Mouse (Mus musculus): ENCODE results near the gene Ltbp3.

Gene Ltbp3

DNA sequence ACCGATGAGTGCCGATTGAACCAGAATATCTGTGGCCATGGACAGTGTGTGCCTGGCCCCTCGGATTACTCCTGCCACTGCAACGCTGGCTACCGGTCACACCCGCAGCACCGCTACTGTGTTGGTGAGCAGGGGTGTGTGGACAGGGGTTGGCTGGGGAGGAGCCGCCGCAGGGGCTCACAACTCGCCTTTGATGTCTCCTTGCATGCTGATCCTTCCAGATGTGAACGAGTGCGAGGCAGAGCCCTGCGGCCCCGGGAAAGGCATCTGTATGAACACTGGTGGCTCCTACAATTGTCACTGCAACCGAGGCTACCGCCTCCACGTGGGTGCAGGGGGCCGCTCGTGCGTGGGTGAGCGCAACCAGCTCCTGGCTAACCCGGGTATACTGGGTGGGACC lies 10.2 kb downstream of the Ltbp3 start:
- DNase-seq (ENCODE audit: low spot score): no peak

DNA sequence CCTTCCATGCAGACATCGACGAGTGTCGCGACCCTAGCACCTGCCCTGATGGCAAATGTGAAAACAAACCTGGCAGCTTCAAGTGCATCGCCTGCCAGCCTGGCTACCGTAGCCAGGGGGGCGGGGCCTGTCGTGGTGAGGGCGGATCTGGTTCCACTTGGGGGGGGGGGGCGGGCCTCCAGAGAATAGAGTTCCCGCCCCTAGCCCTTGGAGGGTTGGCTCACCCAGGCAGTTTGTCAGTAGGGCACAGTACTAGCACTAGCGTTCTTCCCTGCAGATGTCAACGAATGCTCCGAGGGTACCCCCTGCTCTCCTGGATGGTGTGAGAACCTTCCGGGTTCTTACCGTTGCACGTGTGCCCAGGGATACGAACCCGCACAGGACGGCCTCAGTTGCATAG lies 11.0 kb downstream of the Ltbp3 start:
- no peak for DNase-seq (ENCODE audit: low spot score)

DNA sequence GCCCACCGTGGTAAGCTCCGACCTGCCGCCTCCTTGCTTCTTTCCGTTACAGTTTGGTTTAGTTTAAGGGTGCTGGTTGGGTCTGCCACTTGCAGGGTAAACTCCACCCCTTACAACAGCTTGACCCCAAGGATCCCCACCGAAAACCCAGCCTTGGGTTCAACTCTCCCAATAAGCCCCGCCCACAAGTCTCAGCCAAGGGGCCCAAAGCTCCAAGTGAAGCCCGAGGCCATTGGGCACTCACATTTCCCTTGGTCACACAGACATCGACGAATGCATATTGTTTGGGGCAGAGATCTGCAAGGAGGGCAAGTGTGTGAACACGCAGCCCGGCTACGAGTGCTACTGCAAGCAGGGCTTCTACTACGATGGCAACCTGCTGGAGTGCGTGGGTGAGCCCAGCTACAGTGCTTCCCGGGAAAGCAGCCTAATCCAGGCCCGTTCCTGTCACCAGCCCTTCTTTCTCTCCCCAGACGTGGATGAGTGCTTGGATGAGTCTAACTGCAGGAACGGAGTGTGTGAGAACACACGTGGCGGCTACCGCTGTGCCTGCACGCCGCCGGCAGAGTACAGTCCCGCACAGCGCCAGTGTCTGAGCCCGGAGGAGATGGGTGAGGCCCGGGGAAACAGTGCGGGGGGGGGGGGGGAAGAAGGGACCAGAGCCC lies 15.7 kb downstream of the Ltbp3 start:
- DNase-seq (ENCODE audit: low spot score): no peak

DNA sequence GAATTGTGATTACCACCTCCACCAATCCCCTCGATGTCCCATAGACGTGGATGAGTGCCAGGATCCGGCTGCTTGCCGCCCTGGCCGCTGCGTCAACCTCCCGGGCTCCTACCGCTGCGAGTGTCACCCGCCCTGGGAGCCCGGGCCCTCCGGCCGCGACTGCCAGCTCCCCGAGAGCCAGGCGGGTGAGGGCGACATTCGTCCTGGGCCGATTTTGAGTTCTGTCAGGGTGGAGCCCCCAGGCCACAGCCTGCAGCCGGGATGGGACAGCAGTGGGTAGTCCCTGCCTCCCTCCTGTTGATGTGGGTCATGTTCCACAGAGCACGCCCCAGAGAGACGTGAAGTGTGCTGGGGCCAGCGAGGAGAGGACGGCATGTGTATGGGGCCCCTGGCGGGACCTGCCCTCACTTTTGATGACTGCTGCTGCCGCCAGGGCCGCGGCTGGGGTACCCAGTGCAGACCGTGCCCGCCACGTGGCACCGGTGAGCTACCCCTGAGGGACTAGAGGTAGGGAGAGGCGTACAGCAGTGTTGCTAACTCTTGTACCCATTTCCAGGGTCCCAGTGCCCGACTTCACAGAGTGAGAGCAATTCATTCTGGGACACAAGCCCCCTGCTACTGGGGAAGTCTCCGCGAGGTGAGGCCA lies 16.4 kb downstream of the Ltbp3 start:
- DNase-seq (ENCODE audit: low spot score): no peak

DNA sequence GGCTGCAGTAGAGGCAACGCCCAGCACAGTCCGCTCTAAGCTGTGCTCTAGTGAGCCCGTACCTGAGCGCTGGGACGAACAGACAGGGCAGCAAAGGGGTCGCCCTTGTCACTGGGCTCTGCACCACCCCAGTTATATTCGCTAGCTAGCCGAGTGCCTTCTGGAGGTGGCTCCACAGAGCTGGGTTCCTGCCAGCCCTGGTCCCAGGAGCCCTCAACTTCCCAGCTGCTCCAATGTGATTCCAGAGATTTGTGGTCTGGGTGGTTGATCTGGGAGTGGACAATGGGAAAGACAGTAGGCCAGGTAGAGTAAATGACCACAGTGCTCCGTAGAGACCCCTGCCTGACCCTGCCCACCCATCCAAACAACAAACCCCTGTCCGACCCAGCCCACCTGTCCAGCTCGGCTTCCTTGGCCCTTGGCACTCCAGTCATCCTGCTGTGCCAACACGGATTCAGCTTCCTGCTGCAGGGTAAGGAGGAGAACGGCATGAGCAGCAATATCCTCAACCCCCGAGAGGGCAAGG lies 18.2 kb downstream of the Ltbp3 start:
- no peak for DNase-seq (ENCODE audit: low spot score)

DNA sequence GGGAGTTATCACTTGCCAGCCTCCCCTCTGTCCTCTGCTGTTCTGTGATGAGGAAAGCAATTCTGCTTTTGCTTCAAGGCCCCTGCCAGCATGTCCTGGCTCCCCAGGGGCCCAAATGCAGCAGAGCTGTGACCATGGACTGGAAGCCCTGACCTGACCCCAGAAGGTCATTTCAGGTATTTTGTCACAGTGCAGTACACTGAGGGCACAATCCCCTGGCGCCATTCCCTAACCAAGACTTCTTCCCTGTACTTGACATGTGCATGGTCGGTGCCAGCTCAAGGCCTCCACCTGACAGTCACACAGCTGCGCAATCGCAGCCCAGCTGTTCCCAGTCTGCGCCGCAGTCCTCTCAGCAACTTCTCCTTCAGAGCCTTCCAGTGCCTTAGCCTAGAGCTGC lies 22.5 kb downstream of the Ltbp3 start:
- no peak for DNase-seq (ENCODE audit: low spot score)

DNA sequence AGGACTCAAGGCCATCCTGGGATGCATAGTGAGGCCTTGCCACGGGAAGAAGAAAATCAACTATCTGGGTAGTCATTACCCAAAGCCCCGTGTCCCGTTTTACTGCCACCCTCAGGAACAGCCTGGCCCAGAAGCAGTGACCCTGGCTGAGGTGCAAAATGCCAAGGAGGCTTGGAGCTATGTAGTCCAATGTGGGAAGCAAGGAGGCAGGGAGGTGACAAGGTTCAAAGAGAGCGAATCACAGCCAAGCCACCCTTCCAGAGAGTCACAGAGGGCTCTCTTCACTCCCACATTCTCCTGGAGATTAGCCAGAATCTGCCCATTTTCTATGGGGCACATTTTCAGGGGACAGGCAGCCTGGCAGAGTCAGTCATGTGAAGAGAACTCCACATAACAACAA lies 26.6 kb downstream of the Ltbp3 start:
- no peak for DNase-seq (ENCODE audit: low spot score)

DNA sequence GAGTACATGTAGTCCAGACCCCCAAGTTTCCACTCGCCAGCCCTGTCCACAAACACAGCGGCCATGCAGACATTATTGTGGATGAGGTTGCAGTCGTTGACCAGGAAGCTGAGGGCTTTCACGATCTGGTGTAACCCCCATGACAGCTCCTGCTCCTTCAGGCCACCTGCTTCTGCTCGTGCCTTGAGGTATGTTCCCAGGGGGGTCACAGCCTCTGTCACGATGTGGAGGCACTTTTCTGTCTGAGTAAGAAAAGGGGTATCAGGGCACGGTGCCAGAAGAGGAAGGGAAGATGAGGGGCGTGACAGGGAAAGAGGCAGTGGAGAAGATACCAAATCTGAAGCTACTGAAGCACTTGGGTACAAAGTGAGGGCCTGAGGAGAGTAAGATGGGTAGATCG lies 29.6 kb downstream of the Ltbp3 start:
- no peak for DNase-seq (ENCODE audit: low spot score)

DNA sequence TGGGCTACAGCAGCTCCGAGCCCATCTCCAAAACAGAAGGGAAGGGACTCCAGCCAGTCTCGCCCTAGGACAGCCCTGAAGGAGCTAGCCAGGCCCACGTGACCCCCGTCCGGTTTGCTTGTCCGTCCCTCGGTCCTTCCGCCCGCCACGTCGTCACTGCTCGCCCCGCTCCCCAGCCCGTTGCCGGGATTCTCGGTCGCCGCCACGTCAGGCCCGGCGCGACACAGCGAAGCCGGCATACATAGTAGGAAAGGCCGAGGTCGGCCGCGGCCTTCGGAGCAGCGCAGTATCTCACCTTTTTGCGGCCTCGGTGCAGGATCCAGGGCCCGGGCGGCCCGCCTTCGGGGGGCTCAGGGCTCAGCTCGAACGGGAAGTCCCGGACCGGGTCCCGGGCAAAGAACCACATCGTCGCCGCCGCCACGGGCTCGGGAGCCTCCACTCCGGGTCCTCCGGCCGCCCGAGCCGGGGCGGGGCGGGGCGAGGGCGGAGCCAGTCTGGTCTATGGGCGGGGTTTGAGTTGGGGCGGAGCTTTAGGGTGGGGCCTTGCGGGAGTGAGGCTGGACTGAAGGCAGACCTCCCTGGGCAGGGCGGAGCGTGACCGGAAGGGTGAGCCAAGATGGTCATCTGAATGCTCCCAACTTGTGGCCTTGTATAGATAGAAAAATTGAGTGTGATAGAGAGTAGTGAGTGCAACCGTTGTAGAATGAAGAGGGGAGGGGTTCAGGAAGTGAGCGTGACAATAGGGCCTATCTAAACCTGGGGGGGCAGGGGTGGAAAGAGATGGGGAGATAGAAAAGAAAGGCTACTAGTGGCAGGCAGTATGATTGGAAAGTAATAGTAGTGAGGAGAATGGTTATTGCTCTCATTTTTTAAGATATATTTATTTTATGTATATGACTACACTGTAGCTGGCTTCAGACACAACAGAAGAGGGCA lies 30.5 kb downstream of the Ltbp3 start, which contains the start of gene Scyl1:
TSS of gene Scyl1 (minus strand) at position 495 of the 936 bp plus-strand sequence.
- DNase-seq (ENCODE audit: low spot score): peak; percentile 86

DNA sequence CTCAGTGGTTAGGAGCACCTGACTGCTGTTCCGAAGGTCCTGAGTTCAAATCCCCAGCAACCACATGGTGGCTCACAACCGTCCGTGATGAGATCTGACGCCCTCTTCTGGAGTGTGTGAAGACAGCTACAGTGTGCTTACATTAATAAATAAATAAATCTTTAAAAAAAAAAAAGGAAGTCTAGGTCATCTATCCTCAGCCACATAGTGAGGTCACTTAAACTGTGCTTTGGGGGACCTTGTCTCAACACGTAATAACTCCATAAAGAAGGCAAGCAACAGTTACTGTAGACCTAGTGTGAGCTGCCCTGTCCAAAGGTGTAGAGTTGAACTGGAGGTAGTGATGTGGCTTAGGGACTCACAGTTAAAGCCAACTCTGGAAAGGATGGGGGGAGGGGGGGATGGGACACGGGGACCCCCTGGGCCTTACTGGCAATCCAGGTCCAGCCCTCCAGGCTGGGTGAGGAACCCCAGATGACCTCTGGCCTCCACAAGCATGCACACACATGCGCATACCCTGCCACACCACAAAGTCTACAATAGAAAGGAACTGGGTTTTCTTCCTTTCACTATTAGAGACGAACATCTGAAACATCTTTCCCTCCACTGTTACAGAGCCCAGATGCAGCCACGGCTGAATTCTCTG lies 36.8 kb downstream of the Ltbp3 start:
- DNase-seq (ENCODE audit: low spot score): no peak

DNA sequence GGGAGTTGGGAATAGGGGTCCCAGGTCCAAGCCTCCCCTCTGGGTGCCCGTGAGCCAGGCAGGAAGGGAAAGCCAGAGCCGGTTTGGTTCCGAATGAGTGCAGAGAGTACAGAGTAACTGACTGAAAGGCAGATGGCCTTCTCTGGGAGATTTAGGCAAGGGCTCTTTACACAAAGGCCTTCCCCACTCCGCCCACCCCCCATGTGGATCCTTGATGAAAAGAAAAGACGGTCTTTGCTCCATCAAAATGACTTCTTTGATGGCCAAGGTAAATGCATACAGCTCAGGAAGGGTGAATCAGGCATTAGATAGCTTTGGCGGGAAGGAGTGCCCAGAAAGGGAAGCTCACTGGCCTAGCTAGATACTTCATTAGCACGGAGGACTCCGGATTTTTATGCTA lies 37.6 kb downstream of the Ltbp3 start:
- no peak for DNase-seq (ENCODE audit: low spot score)

DNA sequence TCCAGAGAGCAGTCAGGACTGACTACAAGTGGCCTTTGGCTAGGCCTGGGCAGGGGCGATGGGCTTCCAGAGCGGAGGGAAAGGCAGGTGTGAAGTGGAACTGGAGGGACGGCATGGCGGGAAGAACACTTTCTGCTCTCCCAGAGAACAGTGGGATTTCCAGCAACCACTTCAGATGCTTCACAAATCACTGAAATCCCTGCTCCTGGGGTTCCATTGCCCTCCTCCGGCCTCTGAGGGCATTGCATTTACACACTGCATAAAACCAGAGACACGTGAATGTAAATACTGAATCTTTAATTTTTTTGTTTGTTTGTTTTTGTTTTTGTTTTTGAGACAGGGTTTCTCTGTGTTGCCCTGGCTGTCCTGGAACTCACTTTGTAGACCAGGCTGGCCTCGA lies 39.5 kb downstream of the Ltbp3 start:
- no peak for DNase-seq (ENCODE audit: low spot score)

DNA sequence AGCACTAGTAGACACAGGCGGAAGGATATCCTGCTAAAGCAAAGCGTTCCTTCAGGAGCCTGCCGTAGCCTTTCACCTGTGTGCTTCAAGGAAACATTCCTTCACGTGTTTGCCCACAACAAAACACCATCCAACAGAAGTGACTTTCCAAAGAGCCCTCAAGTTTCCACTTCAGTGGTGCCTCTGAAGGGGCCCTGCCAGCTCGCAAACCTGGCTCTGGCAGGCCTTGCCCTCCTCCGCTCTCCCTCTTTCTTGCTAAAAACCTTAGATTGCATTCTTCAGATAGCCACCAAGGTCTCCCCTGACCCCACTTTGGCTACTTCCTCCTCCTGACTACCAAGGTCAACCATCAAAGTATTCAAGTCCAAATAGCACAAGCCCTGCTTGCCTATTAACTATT lies 40.8 kb downstream of the Ltbp3 start:
- no peak for DNase-seq (ENCODE audit: low spot score)

DNA sequence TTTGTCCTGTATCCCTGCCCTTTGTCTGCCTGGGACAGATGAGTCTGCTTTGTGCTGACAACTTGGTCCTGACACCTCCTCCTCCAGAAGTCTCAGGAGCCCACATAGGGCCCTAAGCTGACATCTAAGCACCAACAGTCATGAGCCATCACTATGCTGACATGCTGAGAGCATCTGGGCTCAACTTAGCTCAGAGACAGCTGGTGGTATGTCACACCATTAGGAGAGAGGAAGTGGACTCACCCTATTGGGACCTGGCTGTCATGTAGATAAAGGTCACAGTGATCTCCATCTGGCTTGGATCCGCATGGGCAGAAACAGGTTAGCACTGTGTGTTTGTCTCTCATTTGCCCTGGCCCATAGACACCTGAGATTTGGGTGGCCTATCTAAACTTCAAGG lies 41.4 kb downstream of the Ltbp3 start:
- no peak for DNase-seq (ENCODE audit: low spot score)

DNA sequence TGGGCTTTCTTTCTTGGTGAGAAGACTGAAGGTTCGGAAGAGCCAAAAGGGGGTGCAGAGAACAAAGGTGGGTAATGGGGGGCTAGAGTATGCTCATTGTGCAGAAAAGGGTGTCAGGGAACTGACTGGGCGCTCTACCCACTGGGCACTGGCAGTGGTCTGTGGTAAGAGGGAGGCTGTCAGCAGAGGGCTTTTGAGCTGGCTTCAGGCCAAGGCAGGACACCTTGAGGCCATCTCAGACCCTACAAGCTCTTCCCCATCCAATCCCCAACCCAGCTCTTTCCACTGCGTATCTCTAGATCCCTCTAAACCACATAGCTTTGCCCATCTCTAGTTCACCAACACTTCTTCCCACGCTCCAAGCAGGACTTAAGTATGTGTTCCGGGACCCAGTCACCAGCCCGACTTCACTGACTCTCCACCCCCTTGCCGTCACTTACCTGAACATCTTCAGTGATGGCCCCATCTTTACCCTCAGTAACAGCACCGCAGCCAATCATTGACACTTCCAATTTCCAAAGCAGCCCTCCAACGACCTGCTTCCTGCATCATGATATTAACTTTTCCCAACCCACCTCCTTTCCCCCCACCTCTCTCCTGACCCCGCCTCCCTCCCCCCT lies 44.4 kb downstream of the Ltbp3 start:
- no peak for DNase-seq (ENCODE audit: low spot score)

DNA sequence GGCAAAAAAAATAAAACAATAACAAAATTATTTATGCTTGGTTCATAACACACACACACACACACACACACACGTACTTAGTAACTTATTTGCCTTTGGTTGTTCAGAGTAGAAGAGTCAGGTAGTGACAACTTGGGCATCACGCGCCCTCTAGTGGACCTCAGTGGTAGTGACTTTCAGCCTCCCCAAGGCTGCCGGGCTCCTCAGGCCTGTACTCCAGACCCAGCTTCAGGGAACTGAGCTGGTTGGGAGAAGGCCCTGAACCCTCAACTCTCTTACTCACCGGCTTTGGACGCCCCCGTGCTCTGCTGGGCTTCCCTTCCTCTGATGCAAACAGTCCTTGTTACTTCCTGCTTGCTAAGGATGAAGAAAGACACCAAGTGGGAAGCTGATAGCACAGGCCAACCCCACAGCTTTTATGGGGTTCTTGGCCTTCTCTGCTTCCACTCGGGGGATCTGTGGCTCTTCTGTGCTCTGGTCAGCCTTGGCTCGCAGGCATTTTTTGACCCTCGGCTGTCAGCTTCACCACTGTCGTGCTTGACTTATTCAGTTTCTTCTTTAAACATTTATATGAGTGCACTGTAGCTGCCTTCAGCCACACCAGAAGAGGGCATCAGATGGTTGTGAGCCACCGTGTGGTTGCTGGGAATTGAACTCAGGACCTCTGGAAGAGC lies 45.9 kb downstream of the Ltbp3 start:
- DNase-seq (ENCODE audit: low spot score): peak; percentile 89

DNA sequence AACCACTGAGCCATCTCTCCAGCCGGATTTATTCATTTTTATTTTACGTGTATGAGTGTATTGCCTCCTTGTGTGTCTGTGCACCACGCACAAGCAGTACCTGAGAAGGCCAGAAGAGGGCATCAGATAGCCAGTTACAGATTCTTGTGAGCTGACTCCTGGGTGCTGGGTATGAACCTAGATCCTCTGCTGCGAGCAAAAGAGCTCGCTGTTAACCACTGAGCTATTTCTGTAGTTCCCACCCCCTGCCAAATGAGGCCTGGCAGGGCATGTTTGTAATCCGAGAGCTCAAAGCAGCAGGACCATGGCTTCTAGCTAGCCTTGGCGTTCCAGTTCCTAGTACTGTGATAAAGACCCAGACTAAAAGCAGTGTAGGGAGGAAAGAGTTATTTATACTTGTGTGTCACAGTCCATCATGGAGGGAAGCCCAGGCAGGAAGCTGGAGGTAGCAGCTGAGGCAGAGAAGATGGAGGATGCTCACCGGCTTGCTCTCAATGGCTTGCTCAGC lies 46.5 kb downstream of the Ltbp3 start:
- peak; percentile 84 for DNase-seq (ENCODE audit: low spot score)

DNA sequence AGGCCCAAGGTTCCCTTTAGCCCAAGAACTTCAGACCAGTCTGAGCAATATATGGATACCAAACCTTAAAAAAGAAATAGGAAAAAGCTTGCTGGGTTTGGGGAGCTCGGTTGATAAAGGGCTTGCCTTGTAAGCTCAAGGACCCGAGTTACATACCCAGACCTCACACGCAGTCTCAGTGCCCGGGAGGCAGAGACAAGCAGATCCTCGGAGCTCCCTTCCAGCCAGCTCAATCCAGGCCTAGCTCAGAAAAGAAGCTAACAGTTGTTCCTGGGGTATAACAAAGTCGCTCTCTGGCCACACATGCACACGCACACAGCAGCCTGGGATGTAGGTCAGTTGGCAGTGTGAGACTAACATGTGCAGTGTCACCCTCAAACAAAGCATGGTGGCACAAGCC lies 47.2 kb downstream of the Ltbp3 start:
- no peak for DNase-seq (ENCODE audit: low spot score)

DNA sequence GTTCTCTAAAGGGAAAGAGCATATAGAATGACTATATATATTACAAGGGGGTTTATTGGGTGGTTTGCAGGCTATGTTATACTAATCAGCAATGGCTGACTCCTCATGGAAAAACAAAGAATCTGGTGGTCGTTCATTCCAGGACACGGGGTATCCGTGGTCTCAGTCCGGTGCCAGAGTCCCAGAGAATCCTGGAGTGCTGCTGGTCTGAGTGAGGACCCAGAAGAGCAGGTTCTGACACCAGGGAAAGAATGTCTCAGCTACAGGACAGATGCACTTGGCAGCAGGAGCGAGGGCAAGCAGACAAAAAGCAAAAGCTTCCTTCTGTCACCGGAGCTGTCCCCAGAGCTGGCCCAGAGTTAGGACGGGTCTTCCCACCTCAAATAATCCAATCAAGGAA lies 47.9 kb downstream of the Ltbp3 start:
- DNase-seq (ENCODE audit: low spot score): no peak

DNA sequence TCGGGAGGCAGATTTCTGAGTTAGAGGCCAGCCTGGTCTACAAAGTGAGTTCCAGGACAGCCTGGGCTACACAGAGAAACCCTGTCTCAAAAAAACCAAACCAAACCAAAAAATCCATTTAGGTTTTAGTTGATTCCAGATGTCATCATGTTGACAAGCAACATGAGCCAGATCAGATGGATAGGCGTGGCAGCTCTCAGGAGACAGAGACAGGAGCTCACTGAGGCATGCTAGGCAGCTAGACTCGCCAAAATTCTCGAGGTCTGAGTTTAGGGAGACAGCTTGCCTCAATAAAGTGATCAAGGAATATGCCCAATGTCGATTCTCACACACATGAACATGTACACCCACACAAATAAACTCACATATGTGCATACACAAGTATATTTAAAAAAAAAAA lies 48.4 kb downstream of the Ltbp3 start:
- no peak for DNase-seq (ENCODE audit: low spot score)

DNA sequence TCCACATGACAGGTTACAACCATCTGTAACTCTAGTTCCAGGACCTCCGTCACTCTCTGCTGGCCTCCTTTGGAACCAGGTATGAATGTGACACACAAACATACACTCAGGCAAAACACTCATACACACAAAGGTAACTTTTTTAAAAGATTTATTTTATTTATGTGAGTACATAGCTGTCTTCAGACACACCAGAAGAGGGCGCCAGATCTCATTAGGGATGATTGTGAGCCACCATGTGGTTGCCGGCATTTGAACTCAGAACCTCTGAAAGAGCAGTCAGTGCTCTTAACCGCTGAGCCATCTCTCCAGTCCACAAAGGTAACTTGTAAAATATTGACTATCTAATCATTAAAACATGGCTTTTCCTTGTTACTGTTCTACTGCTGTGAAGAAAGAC lies 50.6 kb downstream of the Ltbp3 start:
- DNase-seq (ENCODE audit: low spot score): no peak

Measured in c-Kit-positive CD71-positive TER-119-positive erythroid progenitor cells, embryonic 14.5 days (primary cell).